Mouse (Mus musculus): Measurements from ENCODE around the gene G6pc. TPM values are rescaled to one million over a fixed set of nuclear protein-coding genes. Genes with fewer than 3 reads are reported as not detected.

The G6pc gene
- total RNA-seq, 1 experiment: not detected

DNA sequence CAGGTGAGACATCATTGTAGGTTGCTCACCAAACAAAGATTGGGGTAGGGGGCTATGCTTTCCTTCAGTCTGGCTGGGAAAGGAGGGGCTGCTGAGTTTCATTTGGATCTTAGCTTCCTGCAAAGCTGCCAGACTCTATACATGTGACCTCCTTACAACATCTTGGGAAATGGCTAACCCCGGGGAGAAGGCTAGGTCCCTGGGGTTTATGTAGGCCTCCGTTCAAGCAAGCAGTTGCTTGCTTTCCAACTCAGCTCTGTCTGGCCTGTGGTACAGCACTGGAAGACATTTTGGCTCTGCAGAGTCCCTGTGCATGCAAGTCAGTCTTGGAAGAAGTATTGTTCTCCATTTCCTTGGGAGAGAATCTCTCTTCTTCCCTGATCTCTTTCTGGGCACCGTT, 34.8 kb upstream of the G6pc start:
- peaks cover 3 to 25% of the 10 kb centered on the region in 2 experiments; a peak in 2 of 4 replicates for H3K4me1 ChIP-seq (ENCODE audit: control insufficient read depth in 2 of 2, insufficient read depth in 2 of 2, low read length in 2 of 2, poor library complexity in 1 of 2)
- H3K9me3 ChIP-seq (ENCODE audit: control insufficient read depth, insufficient read depth, low read depth, low read length): no peaks in the 10 kb centered on the region
- H3K9ac ChIP-seq (ENCODE audit: insufficient read depth, low read depth, low read length, poor library complexity, severe bottlenecking): no peak overlapping the region
- DNase-seq (ENCODE audit: low read depth, low spot score): no peak
- in situ Hi-C loops (cut with MboI; ENCODE audit: low sequenced_read_pairs in 2 of 2, unreplicated experiment in 2 of 2): no loop called here
- no peak overlapping the region for H3K27ac ChIP-seq (ENCODE audit: insufficient read depth, low read depth, low read length, poor library complexity, severe bottlenecking)
- no peaks in the 10 kb centered on the region for H3K36me3 ChIP-seq (ENCODE audit: control insufficient read depth, insufficient read depth, low read length, poor library complexity, severe bottlenecking)
- H3K4me3 ChIP-seq (ENCODE audit: insufficient read depth in 1 of 2, low read depth in 1 of 2, low read length in 2 of 2, poor library complexity in 1 of 2, severe bottlenecking in 1 of 2): no peak overlapping the region
- TF ChIP-seq MAFK (IDR thresholded peaks at IDR 0.05; ENCODE audit: insufficient read depth, low read depth, low read length) (no peak), ZNF384 (IDR thresholded peaks at IDR 0.05; ENCODE audit: low read depth, low read length) (no peak), HCFC1 (IDR thresholded peaks at IDR 0.05; ENCODE audit: borderline replicate concordance, insufficient read depth, low read length) (no peak), ZC3H11A (IDR thresholded peaks at IDR 0.05; ENCODE audit: borderline replicate concordance, low read depth, low read length) (no peak), CHD2 (IDR thresholded peaks at IDR 0.05; ENCODE audit: low read depth, low read length) (no peak)

DNA sequence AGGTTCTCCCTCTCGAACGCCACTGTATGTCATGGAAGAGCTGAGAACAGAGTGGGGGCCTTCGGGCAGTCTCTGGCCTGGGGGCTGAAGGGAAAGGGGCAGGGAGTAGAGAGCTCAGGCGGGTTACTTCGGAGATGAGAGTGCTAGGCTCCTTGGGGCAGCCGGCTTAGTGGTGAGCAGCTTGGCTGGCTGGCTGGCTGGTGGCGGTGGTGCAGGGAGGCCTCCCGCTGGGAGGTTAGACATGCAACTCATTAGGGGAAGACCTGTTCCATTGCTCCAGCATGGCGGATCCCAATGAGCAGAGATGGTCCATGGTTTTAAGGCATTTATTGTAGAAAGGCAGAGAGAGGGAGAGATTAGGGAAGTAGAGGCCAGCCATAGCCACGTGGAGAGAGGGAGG, 33.3 kb upstream of the G6pc start:
- H3K36me3 ChIP-seq (ENCODE audit: control insufficient read depth, insufficient read depth, low read length, poor library complexity, severe bottlenecking): no peaks in the 10 kb centered on the region
- H3K4me3 ChIP-seq (ENCODE audit: insufficient read depth in 1 of 2, low read depth in 1 of 2, low read length in 2 of 2, poor library complexity in 1 of 2, severe bottlenecking in 1 of 2): peak overlapping the region; percentile 6 to 43; a peak in 3 of 4 replicates
- H3K9me3 ChIP-seq (ENCODE audit: control insufficient read depth, insufficient read depth, low read depth, low read length): no peaks in the 10 kb centered on the region
- in situ Hi-C loops (cut with MboI; ENCODE audit: low sequenced_read_pairs in 2 of 2, unreplicated experiment in 2 of 2): no loop called here
- no peak for DNase-seq (ENCODE audit: low read depth, low spot score)
- H3K9ac ChIP-seq (ENCODE audit: insufficient read depth, low read depth, low read length, poor library complexity, severe bottlenecking): peak overlapping the region; percentile 30; the same call in 1 of the 2 replicates
- peak overlapping the region; percentile 10; the same call in 1 of the 2 replicates for H3K27ac ChIP-seq (ENCODE audit: insufficient read depth, low read depth, low read length, poor library complexity, severe bottlenecking)
- TF ChIP-seq ZC3H11A (IDR thresholded peaks at IDR 0.05; ENCODE audit: borderline replicate concordance, low read depth, low read length) (no peak), HCFC1 (IDR thresholded peaks at IDR 0.05; ENCODE audit: borderline replicate concordance, insufficient read depth, low read length) (no peak), CHD2 (IDR thresholded peaks at IDR 0.05; ENCODE audit: low read depth, low read length) (no peak), MAFK (IDR thresholded peaks at IDR 0.05; ENCODE audit: insufficient read depth, low read depth, low read length) (no peak), ZNF384 (IDR thresholded peaks at IDR 0.05; ENCODE audit: low read depth, low read length) (no peak)
- H3K4me1 ChIP-seq (ENCODE audit: control insufficient read depth in 2 of 2, insufficient read depth in 2 of 2, low read length in 2 of 2, poor library complexity in 1 of 2): peaks cover 2 to 29% of the 10 kb centered on the region in 2 experiments; a peak in 2 of 4 replicates

DNA sequence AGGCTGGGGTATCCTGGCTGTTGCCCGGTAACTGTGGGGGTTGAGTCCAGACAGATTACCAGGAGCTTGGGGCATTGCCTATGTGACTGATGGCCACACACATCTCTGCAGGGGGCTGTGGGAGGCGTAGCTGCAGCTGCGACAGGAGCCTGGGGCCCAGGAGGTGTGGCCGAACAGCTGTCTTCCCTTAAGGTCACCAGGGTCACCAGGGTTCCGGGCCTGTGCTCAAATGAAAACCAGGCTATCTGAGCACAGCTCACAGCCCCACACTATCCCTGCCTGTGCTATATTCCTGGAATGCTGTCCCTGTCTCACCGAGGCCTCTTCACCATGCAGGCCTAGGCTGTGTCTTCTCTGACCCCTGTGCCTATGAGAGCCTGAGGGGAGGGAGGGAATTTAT, 32.8 kb upstream of the G6pc start:
- H3K9me3 ChIP-seq (ENCODE audit: control insufficient read depth, insufficient read depth, low read depth, low read length): no peaks in the 10 kb centered on the region
- TF ChIP-seq ZNF384 (IDR thresholded peaks at IDR 0.05; ENCODE audit: low read depth, low read length) (no peak), CHD2 (IDR thresholded peaks at IDR 0.05; ENCODE audit: low read depth, low read length) (no peak), MAFK (IDR thresholded peaks at IDR 0.05; ENCODE audit: insufficient read depth, low read depth, low read length) (no peak), HCFC1 (IDR thresholded peaks at IDR 0.05; ENCODE audit: borderline replicate concordance, insufficient read depth, low read length) (no peak), ZC3H11A (IDR thresholded peaks at IDR 0.05; ENCODE audit: borderline replicate concordance, low read depth, low read length) (no peak)
- H3K4me1 ChIP-seq (ENCODE audit: control insufficient read depth in 2 of 2, insufficient read depth in 2 of 2, low read length in 2 of 2, poor library complexity in 1 of 2): peaks cover 2 to 29% of the 10 kb centered on the region in 2 experiments; a peak in 2 of 4 replicates
- H3K9ac ChIP-seq (ENCODE audit: insufficient read depth, low read depth, low read length, poor library complexity, severe bottlenecking): no peak overlapping the region; the same call in 1 of the 2 replicates
- in situ Hi-C loops (cut with MboI; ENCODE audit: low sequenced_read_pairs in 2 of 2, unreplicated experiment in 2 of 2): no loop called here
- H3K27ac ChIP-seq (ENCODE audit: insufficient read depth, low read depth, low read length, poor library complexity, severe bottlenecking): peak overlapping the region; percentile 10; the same call in 1 of the 2 replicates
- DNase-seq (ENCODE audit: low read depth, low spot score): no peak
- peak overlapping the region; percentile 6 to 43; a peak in 1 of 4 replicates for H3K4me3 ChIP-seq (ENCODE audit: insufficient read depth in 1 of 2, low read depth in 1 of 2, low read length in 2 of 2, poor library complexity in 1 of 2, severe bottlenecking in 1 of 2)
- no peaks in the 10 kb centered on the region for H3K36me3 ChIP-seq (ENCODE audit: control insufficient read depth, insufficient read depth, low read length, poor library complexity, severe bottlenecking)

DNA sequence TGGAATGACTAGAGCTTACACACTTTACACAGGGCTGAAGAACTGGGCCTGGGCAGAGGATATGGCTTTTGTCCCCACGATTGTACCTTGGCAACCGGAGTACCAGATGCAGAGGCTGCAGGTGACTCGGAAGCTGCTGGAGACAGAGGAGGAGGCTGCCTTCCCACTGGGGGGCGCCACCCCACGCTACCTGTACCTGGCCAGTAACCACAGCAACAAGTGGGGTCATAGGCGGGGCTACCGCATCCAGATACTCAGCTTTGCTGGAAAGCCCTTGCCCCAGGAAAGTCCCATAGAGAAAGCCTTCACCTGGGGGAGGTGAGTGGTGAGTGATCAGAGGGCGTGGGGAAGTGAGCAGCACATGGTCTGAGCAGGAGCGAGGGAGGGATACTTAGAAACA, 31.7 kb upstream of the G6pc start:
- no peak overlapping the region for H3K4me3 ChIP-seq (ENCODE audit: insufficient read depth in 1 of 2, low read depth in 1 of 2, low read length in 2 of 2, poor library complexity in 1 of 2, severe bottlenecking in 1 of 2)
- no peak for DNase-seq (ENCODE audit: low read depth, low spot score)
- no peaks in the 10 kb centered on the region for H3K9me3 ChIP-seq (ENCODE audit: control insufficient read depth, insufficient read depth, low read depth, low read length)
- H3K4me1 ChIP-seq (ENCODE audit: control insufficient read depth in 2 of 2, insufficient read depth in 2 of 2, low read length in 2 of 2, poor library complexity in 1 of 2): peaks cover 2 to 26% of the 10 kb centered on the region in 2 experiments; a peak in 2 of 4 replicates
- TF ChIP-seq ZNF384 (IDR thresholded peaks at IDR 0.05; ENCODE audit: low read depth, low read length) (no peak), CHD2 (IDR thresholded peaks at IDR 0.05; ENCODE audit: low read depth, low read length) (no peak), ZC3H11A (IDR thresholded peaks at IDR 0.05; ENCODE audit: borderline replicate concordance, low read depth, low read length) (no peak), HCFC1 (IDR thresholded peaks at IDR 0.05; ENCODE audit: borderline replicate concordance, insufficient read depth, low read length) (no peak), MAFK (IDR thresholded peaks at IDR 0.05; ENCODE audit: insufficient read depth, low read depth, low read length) (no peak)
- H3K36me3 ChIP-seq (ENCODE audit: control insufficient read depth, insufficient read depth, low read length, poor library complexity, severe bottlenecking): no peaks in the 10 kb centered on the region
- peak overlapping the region; percentile 1; the same call in 1 of the 2 replicates for H3K27ac ChIP-seq (ENCODE audit: insufficient read depth, low read depth, low read length, poor library complexity, severe bottlenecking)
- in situ Hi-C loops (cut with MboI; ENCODE audit: low sequenced_read_pairs in 2 of 2, unreplicated experiment in 2 of 2): no loop called here
- H3K9ac ChIP-seq (ENCODE audit: insufficient read depth, low read depth, low read length, poor library complexity, severe bottlenecking): no peak overlapping the region; the same call in 1 of the 2 replicates
